ENCODE assay signal across 9 mouse cellular contexts in genomic region chr13:54372665-54373064, GRCm38 (mm10). TPM values are rescaled to one million over a fixed set of nuclear protein-coding genes. Genes with fewer than 3 reads are reported as not detected.
DNase-seq lines count a peak whose midpoint lies in the region; ATAC-seq and TF ChIP-seq lines count a peak whose summit lies in the region.
"Had no signal": no experiment of that assay in that cellular context is flagged by ENCODE, and none has a peak within 500 bp of the region (broad histone marks: within the 10 kb centered on the region; RNA-seq: fewer than 3 reads in every experiment).

No protein-coding gene starts in this region.

- H3K27me3 ChIP-seq in C2C12 (ENCODE audit: control insufficient read depth, insufficient read depth, insufficient read length) = no peaks in the 10 kb centered on the region

- peak; percentile 76 for TF ChIP-seq CTCF in C2C12 (IDR thresholded peaks at IDR 0.05; ENCODE audit: control insufficient read depth, insufficient read depth, insufficient read length)
- TF ChIP-seq CTCF in left cerebral cortex, adult 2 months (IDR thresholded peaks at IDR 0.05) = peak; percentile 57

- DNase-seq in ZHBTc4 (ENCODE audit: low read depth, low spot score) = peak; percentile 84
- peak; percentile 78 for DNase-seq in embryo, embryonic 10.5 days (ENCODE audit: low spot score)
- DNase-seq in heart, postnatal 36 days = peak; percentile 48 to 61
- DNase-seq in left cerebral cortex, adult 2 months (ENCODE audit: extremely low spot score in 1 of 2, low spot score in 2 of 2) = peak; percentile 87 to 92
- DNase-seq in mesoderm, embryonic 11.5 days (ENCODE audit: low read depth, low spot score) = peak; percentile 80
- peak; percentile 56 to 68 for DNase-seq in spleen, adult 18-20 months

- no peaks in the 10 kb centered on the region for H3K79me3 ChIP-seq in C2C12 (ENCODE audit: low read depth)

- intact Hi-C loops in heart, postnatal 36 days (cut with DNase I) = loop anchor here (1.0 to 5.0 kb wide), 4 partner anchors 50 to 258 kb away; no protein-coding TSS in a partner anchor
- intact Hi-C loops in left cerebral cortex, adult 2 months (cut with DNase I) = loop anchor here (2.0 to 5.0 kb wide), 3 partner anchors 35 to 74 kb away; no protein-coding TSS in a partner anchor

- no peaks in the 10 kb centered on the region for H3K79me2 ChIP-seq in C2C12 (ENCODE audit: control insufficient read depth, insufficient read depth)

- no peaks in the 10 kb centered on the region for H3K36me3 ChIP-seq in C2C12 (ENCODE audit: control insufficient read depth, insufficient read depth)
- H3K36me3 ChIP-seq: heart, embryonic 13.5 days had no signal

- ATAC-seq in inflammation-experienced regulatory T-cells, adult 6 months = no peak

- H3ac ChIP-seq in C2C12 (ENCODE audit: control insufficient read depth, insufficient read length, low read depth) = no peak overlapping the region

- H3K27ac ChIP-seq in left cerebral cortex, adult 2 months = peak overlapping the region; percentile 95
- H3K27ac ChIP-seq: heart, embryonic 13.5 days had no signal

- H3K4me3 ChIP-seq in C2C12 (ENCODE audit: insufficient read depth, poor library complexity, severe bottlenecking) = no peak overlapping the region
- peak overlapping the region; percentile 54 for H3K4me3 ChIP-seq in left cerebral cortex, adult 2 months

TF ChIP-seq in C2C12, 6 proteins besides CTCF, POLR2A, EP300 and RAD21:
- TF ChIP-seq MYOG (IDR thresholded peaks at IDR 0.05; ENCODE audit: control insufficient read depth, extremely low read depth, insufficient read length) = no peak
- no peak for TF ChIP-seq MAX (IDR thresholded peaks at IDR 0.05)
- TF ChIP-seq CEBPB (IDR thresholded peaks at IDR 0.05; ENCODE audit: low read depth) = no peak
- TF ChIP-seq MYOD1 (IDR thresholded peaks at IDR 0.05; ENCODE audit: control insufficient read depth, insufficient read length, low read depth) = no peak
- no peak for TF ChIP-seq FOSL1 (IDR thresholded peaks at IDR 0.05; ENCODE audit: insufficient read depth, low read length, poor library complexity, severe bottlenecking)
- no peak for TF ChIP-seq USF1 (IDR thresholded peaks at IDR 0.05; ENCODE audit: low read depth)

RNA-seq across cellular contexts. Expression of gene Cplx2, which starts 1.5 kb away (rescaled TPM):
- 9.0 TPM for polyA plus RNA-seq in C2C12 (2012; fragmentation: generic; extraction: Trizol)
- 1 to 10 TPM; 2.3 to 3.3 TPM for total RNA-seq in heart, postnatal 36 days (2021)
- total RNA-seq in left cerebral cortex, adult 2 months (2021) = 100 to 1,000 TPM; 798 to 848 TPM
- polyA plus RNA-seq in inflammation-experienced regulatory T-cells, adult 6 months (2017; shearing (Covaris generic)) = not detected

Comparison
In these comparisons a context has a peak if more than half of its experiments do, and no peak if none do; other contexts are left out.
1. RNA of gene Cplx2, which starts 1.5 kb away (total RNA-seq): 798 to 848 TPM in left cerebral cortex, adult 2 months; 2.3 to 3.3 TPM in heart, postnatal 36 days; every median in the first group is over 100 times any median in the second.
2. Peak in every context shown above with its lines, with median percentiles within 50 percentile points of each other: DNase-seq.